Comparison of ENCODE assay signal across 23 mouse cellular contexts in genomic region chr15:13047910-13048309, GRCm38 (mm10).
DNase-seq lines count a peak whose midpoint lies in the region; ATAC-seq and TF ChIP-seq lines count a peak whose summit lies in the region.
"Had no signal": no experiment of that assay in that cellular context is flagged by ENCODE, and none has a peak within 500 bp of the region (broad histone marks: within the 10 kb centered on the region; RNA-seq: fewer than 3 reads in every experiment).

No protein-coding gene starts in this region.

- no peak overlapping the region for H3K4me2 ChIP-seq in forebrain, postnatal 0 days (ENCODE audit: low read depth)
- H3K4me2 ChIP-seq in forebrain, embryonic 12.5 days: no peak overlapping the region

- ATAC-seq in forebrain, postnatal 0 days: peak; percentile 60; the same call in 1 of the 2 replicates
- no peak for ATAC-seq in forebrain, embryonic 12.5 days (ENCODE audit: low FRiP score)
- peak; percentile 55; the same call in 1 of the 2 replicates for ATAC-seq in frontal cortex, adult (ENCODE audit: low TSS enrichment)
- ATAC-seq: activated CD4-positive, CD25-positive, alpha-beta regulatory T cell, adult 4 months; CD4-positive, CD25-positive, alpha-beta regulatory T cell, adult 4 months; Patski had no signal

- H3K27me3 ChIP-seq in forebrain, postnatal 0 days (ENCODE audit: insufficient read depth, low read length): no peaks in the 10 kb centered on the region
- no peaks in the 10 kb centered on the region for H3K27me3 ChIP-seq in forebrain, embryonic 12.5 days
- H3K27me3 ChIP-seq: CH12.LX, Patski had no signal

- TF ChIP-seq CTCF in forebrain, postnatal 0 days (IDR thresholded peaks at IDR 0.05; ENCODE audit: low read depth): no peak

- DNase-seq in forebrain, postnatal 0 days: peak; percentile 22
- no peak for DNase-seq in frontal cortex, postnatal 25 days (ENCODE audit: low spot score in 2 of 2)
- peak; percentile 24 for DNase-seq in layer of hippocampus, adult 9-11 months
- DNase-seq in layer of hippocampus, postnatal 25 days (ENCODE audit: extremely low spot score in 1 of 2, low spot score in 1 of 2): no peak
- DNase-seq in brain, adult 2 months (ENCODE audit: low read depth, low spot score): peak; percentile 31
- DNase-seq in yolk sac, embryonic 10.5 days (ENCODE audit: low spot score): no peak
- DNase-seq: adrenal gland, adult 2 months; adrenal gland, adult 8-10 months; adrenal gland, postnatal 10 days; adrenal gland, postnatal 14 days; adrenal gland, postnatal 25 days; adrenal gland, postnatal 36 days; B cell, adult 2 months; cerebellum, adult 11 months; cerebellum, adult 11-12 months; cerebellum, adult 18-20 months had no signal

- no peaks in the 10 kb centered on the region for H3K36me3 ChIP-seq in forebrain, postnatal 0 days (ENCODE audit: insufficient read depth)
- peaks cover 8% of the 10 kb centered on the region; the same call in 1 of the 2 replicates for H3K36me3 ChIP-seq in forebrain, embryonic 12.5 days (replicated peaks)
- H3K36me3 ChIP-seq: G1E had no signal

- no peak overlapping the region for H3K27ac ChIP-seq in forebrain, postnatal 0 days (ENCODE audit: low read depth, low read length)
- no peak overlapping the region for H3K27ac ChIP-seq in forebrain, embryonic 12.5 days

- H3K4me1 ChIP-seq in forebrain, postnatal 0 days (ENCODE audit: insufficient read depth): no peaks in the 10 kb centered on the region
- H3K4me1 ChIP-seq in forebrain, embryonic 12.5 days: no peaks in the 10 kb centered on the region

- H3K9ac ChIP-seq in forebrain, postnatal 0 days: no peak overlapping the region
- H3K9ac ChIP-seq in forebrain, embryonic 12.5 days: no peak overlapping the region

- no peak overlapping the region for H3K4me3 ChIP-seq in forebrain, postnatal 0 days (ENCODE audit: low read depth, low read length)
- no peak overlapping the region for H3K4me3 ChIP-seq in forebrain, embryonic 12.5 days (replicated peaks)

- 69% methylated on average over 7 of the region's 7 CpGs for WGBS in forebrain, postnatal 0 days
- WGBS in forebrain, embryonic 12.5 days: 85% methylated on average over 7 of the region's 7 CpGs

- H3K9me3 ChIP-seq in forebrain, postnatal 0 days (ENCODE audit: low read length): no peaks in the 10 kb centered on the region
- no peaks in the 10 kb centered on the region for H3K9me3 ChIP-seq in forebrain, embryonic 12.5 days
- H3K9me3 ChIP-seq: G1E had no signal

Comparison
In these comparisons a context has a peak if more than half of its experiments do, and no peak if none do; other contexts are left out.
1. DNase-seq: peak in forebrain, postnatal 0 days (single experiment), layer of hippocampus, adult 9-11 months (single experiment) and brain, adult 2 months (single experiment); none in frontal cortex, postnatal 25 days (0 of 2), layer of hippocampus, postnatal 25 days (0 of 2) and yolk sac, embryonic 10.5 days (single experiment).